Mouse (Mus musculus) heart, postnatal 10 days (tissue): ENCODE measurements around the gene Gm49396. TPM values are rescaled to one million over a fixed set of nuclear protein-coding genes. Genes with fewer than 3 reads are reported as not detected.

Experiments used
- DNase-seq, 2 experiments: peaks; one replicate each; pipeline ENCODE4 v3.0.0; 2021
- intact Hi-C: fragments of 180-260 bp; cut with DNase I; formaldehyde crosslinking; loops from one replicate; pipeline ENCODE4 v1.15.1; 2025
- total RNA-seq, 2 experiments: library from RNA; stranded (reverse); gene quantifications; 2 replicates each; pipeline ENCODE4 v1.2.3; 2021

Gm49396 gene
- total RNA-seq, 2 experiments from 2014 or later: 1.7 to 1.8 TPM

- DNase-seq: peak; percentile 99
- intact Hi-C loops: loop anchor here (5.0 kb wide), 1 partner anchor 180 kb away; no protein-coding TSS in a partner anchor
Measured at GRCm38 (mm10) chr7:30552102-30553020, 10.8 kb upstream of the Gm49396 start, which contains the start of the genes Hspb6 and Proser3. Hspb6 (plus strand) TSS chr7:30552178. Proser3 (minus strand) TSS chr7:30552299.

GRCm38 (mm10) chr7:30553021-30553589, 10.0 kb upstream of the Gm49396 start:
- intact Hi-C loops: loop anchor here (5.0 kb wide), 1 partner anchor 181 kb away; no protein-coding TSS in a partner anchor
- peak; percentile 88 for DNase-seq

DNA sequence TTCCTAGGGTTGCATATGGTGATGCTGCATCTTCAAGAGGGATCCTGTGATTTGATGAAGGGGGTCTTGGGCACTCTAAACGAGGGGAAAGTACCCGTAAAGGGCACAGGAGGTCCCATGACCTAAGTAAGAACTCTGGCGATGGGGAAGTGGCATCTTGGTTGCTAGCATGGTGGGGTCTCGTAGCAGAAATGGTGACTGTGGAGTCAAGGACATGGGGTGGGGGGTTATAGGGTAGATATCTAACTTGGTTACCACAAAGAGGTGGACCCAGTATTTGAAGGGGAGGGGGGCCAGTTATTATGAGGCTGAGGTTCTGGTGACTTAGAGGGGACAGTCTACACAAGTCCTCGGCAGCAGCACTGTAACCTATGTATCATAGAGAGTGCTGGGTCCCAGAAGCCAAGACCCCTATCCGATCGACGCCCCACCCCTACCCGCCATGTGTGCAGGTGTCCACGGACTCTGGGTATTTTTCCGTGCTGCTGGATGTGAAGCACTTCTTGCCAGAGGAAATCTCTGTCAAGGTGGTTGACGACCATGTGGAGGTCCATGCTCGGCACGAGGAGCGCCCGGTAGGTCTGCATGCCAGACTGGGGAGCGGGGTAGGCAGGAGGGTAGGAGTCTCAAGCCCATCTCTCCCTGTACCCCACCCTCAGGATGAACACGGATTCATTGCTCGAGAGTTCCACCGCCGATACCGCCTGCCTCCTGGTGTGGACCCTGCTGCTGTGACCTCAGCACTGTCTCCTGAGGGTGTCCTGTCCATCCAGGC, 9.1 kb upstream of the Gm49396 start:
- no peak for DNase-seq
- intact Hi-C loops: loop anchor here (5.0 kb wide), 1 partner anchor 182 kb away; no protein-coding TSS in a partner anchor

GRCm38 (mm10) chr7:30556894-30557536, 6.1 kb upstream of the Gm49396 start:
- no peak for DNase-seq
- intact Hi-C loops: no loop called here

GRCm38 (mm10) chr7:30557901-30558514, 5.1 kb upstream of the Gm49396 start:
- DNase-seq: peak in 1 of 2 experiments; percentile 41
- intact Hi-C loops: no loop called here

- intact Hi-C loops: no loop called here
Measured at GRCm38 (mm10) chr7:30558656-30559442, 4.3 kb upstream of the Gm49396 start.

GRCm38 (mm10) chr7:30559443-30559954, 3.6 kb upstream of the Gm49396 start, which contains the start of gene Lin37:
Lin37 (minus strand) TSS chr7:30559838.
- DNase-seq: peak; percentile 98
- intact Hi-C loops: no loop called here

More at GRCm38 (mm10) chr7:30558656-30559442, 4.3 kb upstream of the Gm49396 start:
- DNase-seq: no peak

DNA sequence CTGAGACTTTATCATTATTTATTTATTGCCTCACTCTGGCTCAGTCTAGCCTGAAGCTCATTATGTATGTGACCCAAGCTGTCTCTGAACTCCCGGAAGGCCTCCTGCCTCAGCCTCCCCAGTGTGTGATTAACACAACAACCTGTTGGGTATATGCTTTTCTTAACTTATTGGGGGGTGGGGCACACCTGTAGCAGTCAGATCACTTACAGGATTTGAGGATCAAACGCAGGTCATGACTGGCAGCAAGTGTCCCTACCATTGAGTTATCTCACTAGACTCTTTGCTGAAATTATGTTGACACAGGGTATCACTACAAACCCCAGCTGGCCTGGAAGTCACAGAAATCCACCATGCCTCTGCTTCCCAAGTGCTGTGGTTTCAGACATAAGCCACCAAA, 2.8 kb upstream of the Gm49396 start:
- DNase-seq: no peak
- intact Hi-C loops: no loop called here

DNA sequence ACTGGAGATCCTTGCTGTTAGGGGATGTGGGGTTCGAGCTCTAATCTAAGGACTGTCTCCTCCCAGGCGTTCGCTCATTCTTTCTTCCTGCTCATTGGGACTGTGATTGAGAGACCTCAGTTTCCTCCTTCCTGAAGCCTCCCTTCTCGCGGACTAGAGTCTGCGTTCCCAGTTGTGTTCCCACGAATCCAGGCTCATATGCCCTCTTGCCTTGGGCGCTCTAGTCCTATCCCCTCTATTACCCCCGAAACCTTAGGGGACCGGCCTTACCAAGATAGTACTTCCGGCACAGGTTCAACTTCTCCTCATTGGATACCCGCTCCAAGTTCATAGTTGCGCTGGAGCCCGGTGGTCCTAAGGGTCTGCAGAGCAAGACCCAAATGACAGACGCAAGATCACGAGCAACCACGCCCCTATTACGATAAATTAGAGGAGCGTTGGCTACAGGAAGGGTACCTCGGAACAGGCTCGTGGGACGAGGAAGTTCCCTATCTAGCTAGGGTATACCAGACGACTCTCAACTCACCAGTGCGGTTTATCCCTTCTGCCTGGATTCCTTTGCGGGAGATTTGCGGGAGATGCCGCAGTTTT, 523 bp upstream of the Gm49396 start:
- DNase-seq: no peak
- intact Hi-C loops: no loop called here

DNA sequence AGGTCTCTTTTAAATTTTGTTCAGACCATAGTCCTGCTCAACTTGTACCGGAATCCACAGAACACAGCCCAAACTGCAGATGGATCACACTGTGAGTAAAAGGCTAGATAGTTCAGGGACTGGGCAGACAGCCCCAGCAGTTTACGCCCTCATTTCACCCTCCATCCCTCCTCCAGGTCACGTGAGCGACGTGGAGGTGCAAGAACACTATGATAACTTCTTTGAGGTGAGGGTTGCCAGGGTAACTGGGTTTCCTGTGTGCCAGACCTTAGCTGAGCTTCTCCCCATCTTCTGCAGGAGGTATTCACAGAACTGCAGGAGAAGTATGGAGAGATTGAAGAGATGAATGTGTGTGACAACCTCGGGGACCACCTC, 749 bp downstream of the Gm49396 start:
- DNase-seq: no peak
- intact Hi-C loops: no loop called here

DNA sequence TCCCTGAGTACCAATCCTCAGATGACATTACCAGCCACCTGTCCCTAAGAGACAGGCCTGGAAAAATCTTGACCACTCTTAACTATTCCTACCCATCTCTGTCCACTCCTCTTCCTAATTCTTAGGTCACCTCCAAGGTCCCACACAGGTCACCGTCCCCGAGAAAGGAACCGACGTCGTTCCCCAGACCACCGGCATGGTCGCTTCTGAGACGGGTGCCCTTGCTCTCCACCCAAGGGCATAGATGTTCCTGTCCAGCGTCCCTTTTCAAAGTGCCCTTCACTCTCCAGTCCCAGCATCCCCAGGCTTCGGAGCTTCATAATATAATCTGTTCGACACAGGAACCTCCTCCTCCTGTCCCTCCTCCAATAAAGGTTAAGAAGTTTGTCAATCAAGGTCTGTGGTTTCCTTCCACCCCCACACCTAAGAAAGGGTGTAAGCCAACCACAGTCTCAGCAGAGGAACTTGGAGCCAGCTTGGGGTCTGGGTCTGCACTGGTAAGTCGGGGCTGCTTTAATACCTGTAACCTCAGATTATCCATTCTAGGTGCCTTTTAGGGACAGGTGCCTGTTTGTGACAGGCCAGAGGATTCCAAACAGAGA, 1.9 kb downstream of the Gm49396 start, which contains the start of gene Igflr1:
TSS of gene Igflr1 (plus strand) at position 458 of the 602 bp plus-strand sequence.
- DNase-seq: no peak
- intact Hi-C loops: loop anchor here (1.0 kb wide), 1 partner anchor 22 kb away; no protein-coding TSS in a partner anchor

DNA sequence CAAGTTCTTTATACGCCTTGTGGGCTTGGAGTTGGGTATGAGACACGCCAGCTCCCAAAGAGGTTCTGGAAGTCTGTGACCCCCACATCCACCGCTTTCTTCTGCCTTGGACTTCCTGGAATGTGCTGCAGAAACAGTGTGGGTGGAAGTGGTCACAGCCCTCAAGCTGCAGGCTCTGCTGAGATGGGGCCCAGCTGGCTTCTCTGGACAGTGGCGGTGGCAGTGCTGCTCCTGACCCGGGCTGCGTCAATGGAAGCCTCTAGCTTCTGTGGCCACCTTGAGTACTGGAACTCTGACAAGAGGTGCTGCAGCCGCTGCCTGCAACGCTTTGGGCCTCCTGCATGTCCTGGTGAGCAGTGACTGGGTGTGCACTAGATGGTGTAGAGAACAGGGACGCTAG, 2.9 kb downstream of the Gm49396 start:
- DNase-seq: no peak
- intact Hi-C loops: no loop called here

DNA sequence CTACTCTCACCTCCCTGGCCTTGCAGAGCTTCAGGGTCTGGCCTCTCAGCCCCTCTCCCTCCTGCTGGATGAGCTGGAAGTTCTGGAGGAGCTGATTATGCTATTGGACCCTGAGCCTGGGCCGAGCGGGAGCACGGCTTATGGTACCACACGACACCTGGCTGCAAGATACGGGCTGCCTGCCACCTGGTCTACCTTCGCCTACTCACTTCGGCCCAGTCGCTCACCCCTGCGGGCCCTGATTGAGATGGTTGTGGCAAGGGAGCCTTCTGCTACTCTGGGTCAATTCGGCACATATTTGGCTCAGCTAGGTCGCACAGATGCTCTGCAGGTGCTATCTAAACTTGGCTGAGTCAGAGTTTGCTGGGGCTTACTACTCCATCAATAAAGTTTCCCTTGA, 4.4 kb downstream of the Gm49396 start:
- DNase-seq: no peak
- intact Hi-C loops: no loop called here

DNA sequence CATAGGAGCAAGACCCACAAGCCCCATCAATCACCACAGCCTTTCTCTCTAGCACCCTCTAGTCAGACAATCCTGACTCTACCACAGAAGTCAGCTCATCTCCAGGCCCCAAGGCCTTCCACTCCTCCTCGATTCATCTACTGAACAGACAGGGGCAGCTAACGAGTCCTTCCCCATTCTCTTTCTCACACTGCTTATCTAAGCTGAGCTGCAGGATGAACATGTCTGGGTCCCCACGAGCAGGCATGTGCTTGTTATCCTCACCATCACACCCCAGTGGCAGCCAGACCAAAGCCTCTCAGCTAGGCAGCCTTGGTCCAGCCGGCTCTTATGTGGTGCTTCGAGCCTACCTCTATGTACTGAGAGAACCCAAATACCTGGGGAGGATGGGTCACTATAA, 9.2 kb downstream of the Gm49396 start:
- intact Hi-C loops: no loop called here

DNA sequence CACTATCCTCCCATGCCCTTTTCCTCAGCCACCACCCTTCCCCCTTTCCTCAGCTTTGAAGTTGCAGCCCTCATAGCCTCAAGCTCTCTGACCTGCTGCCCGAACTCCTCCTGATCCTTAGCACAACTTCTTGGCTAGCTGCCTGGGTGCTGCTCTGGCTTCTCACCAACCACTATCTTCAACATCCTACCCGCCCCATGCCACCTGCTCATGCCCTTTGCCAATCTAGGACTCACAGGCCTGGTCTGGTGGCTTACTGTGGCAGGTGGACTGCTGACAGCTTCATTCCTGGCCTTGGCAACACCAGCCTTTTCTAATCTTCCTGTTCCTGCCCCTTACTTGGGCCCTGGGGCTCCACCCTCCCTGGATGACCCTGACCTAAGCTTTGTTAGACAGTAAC, 9.8 kb downstream of the Gm49396 start:
- intact Hi-C loops: no loop called here
- peak; percentile 84 to 87 for DNase-seq

More for the DNA sequence above, 9.2 kb downstream of the Gm49396 start:
- no peak for DNase-seq

DNA sequence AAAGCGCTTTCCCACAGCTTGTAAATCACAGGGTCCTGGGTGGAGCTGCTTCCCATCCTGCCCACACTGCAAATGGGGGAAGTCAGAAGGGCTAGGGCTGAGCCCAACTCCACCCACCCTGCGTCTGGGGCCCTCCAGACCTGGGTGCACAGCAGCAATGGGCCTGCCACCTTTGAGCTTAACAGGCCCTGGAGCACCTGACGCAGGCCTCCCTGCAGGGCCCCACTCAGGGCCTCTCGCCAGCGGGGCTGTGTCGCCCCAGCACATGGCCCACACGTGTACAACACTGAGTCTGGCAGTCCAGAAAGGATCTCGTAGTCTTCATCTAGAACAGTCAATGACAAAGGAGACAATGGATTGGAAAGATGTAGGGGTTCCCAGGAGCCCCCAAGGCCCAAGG, 16.8 kb downstream of the Gm49396 start:
- intact Hi-C loops: no loop called here
- no peak for DNase-seq

- intact Hi-C loops: no loop called here
- no peak for DNase-seq
Measured at GRCm38 (mm10) chr7:30581547-30581946, 18.4 kb downstream of the Gm49396 start.

DNA sequence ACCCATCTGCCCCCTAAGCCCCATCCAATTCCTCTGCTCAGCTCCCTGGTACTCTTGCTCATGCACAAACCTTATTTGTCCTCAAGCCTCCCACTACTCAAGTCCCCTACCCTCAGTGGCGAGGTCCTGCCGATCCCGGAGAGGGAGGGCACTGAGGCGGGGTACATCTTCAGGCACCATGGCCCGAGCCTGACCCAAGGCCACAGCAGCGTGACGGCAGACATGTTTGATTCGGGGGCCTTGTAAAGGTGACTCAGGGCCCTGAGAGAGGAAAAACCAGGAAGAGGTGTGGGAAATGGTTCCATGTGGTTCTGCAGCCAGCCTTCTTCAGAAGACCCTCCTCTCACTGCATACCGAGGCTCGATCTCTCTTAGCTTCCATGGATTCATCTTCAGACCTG, 21.2 kb downstream of the Gm49396 start:
- intact Hi-C loops: no loop called here

More for the DNA sequence above, 21.2 kb downstream of the Gm49396 start:
- no peak for DNase-seq
